Mouse (Mus musculus): ENCODE measurements around the gene Lhpp. TPM values are rescaled to one million over a fixed set of nuclear protein-coding genes. Genes with fewer than 3 reads are reported as not detected.

Lhpp gene
- polyA plus RNA-seq, 2 experiments from 2014 or later, result 4.0 to 5.0 TPM

- ATAC-seq, result no peak
Observed at GRCm38 (mm10) chr7:132747096-132747495, 136.7 kb downstream of the Lhpp start.

GRCm38 (mm10) chr7:132748076-132748769 lies 137.8 kb downstream of the Lhpp start:
- no peak for ATAC-seq

GRCm38 (mm10) chr7:132749504-132749903 lies 139.1 kb downstream of the Lhpp start:
- ATAC-seq, result no peak

GRCm38 (mm10) chr7:132751716-132752115 lies 141.3 kb downstream of the Lhpp start:
- ATAC-seq, result no peak

GRCm38 (mm10) chr7:132753518-132754388 lies 143.3 kb downstream of the Lhpp start:
- ATAC-seq, result no peak

GRCm38 (mm10) chr7:132754389-132754750 lies 143.9 kb downstream of the Lhpp start:
- ATAC-seq, result no peak

Other genes with a start within 250 kb of the Lhpp start
- gene Oat, start 34.2 kb upstream of the Lhpp start, polyA plus RNA-seq (2017; shearing (Covaris generic)), result 10 to 100 TPM; 77.0 to 91.2 TPM
- not detected for gene Nkx1-2, start 11.0 kb upstream of the Lhpp start, polyA plus RNA-seq (2017; shearing (Covaris generic))
- gene Fam53b, start 203.2 kb downstream of the Lhpp start, polyA plus RNA-seq (2017; shearing (Covaris generic)), result 100 to 1,000 TPM in 1 of 2 experiments, 10 to 100 TPM in 1; 73.4 to 102 TPM
- 10 to 100 TPM; 55.3 to 58.5 TPM for gene Eef1akmt2, start 242.0 kb downstream of the Lhpp start, polyA plus RNA-seq (2017; shearing (Covaris generic))
- 10 to 100 TPM; 35.2 to 37.9 TPM for gene Abraxas2, start 248.6 kb downstream of the Lhpp start, polyA plus RNA-seq (2017; shearing (Covaris generic))

Data from CD4-positive, CD25-positive, alpha-beta regulatory T cell, adult 4 months (primary cell).